Mouse (Mus musculus) heart, postnatal 4 days (tissue): ENCODE results near the gene Pate2. TPM values are rescaled to one million over a fixed set of nuclear protein-coding genes. Genes with fewer than 3 reads are reported as not detected.

Experiments used
- total RNA-seq, 2 experiments: library from RNA; stranded (reverse); gene quantifications; 2 replicates each; pipeline ENCODE4 v1.2.3; 2021

Gene Pate2
- total RNA-seq, 2 experiments from 2014 or later, result 0.14 to 0.32 TPM

Other genes with a start within 250 kb of the Pate2 start
- 10 to 100 TPM; 30.0 to 33.3 TPM for gene Cdon, start 149.2 kb upstream of the Pate2 start, total RNA-seq
- gene Gm1113, start 52.0 kb upstream of the Pate2 start, total RNA-seq, result not detected
- gene Ddx25, start 11.8 kb upstream of the Pate2 start, total RNA-seq, result under 1 TPM; 0.05 to 0.07 TPM
- 1 to 10 TPM; 8.9 to 9.3 TPM for gene Pus3, start 11.7 kb upstream of the Pate2 start, total RNA-seq
- gene Hyls1, start 114 bp downstream of the Pate2 start, total RNA-seq, result 1 to 10 TPM; 7.1 to 7.6 TPM
- gene Pate4, start 41.7 kb downstream of the Pate2 start, total RNA-seq, result not detected
- gene Pate3, start 77.9 kb downstream of the Pate2 start, total RNA-seq, result not detected
- gene Pate1, start 117.1 kb downstream of the Pate2 start, total RNA-seq, result not detected
- not detected for gene Gm17677, start 170.8 kb downstream of the Pate2 start, total RNA-seq
- not detected for gene Gm17727, start 207.8 kb downstream of the Pate2 start, total RNA-seq
- gene Gm27235, start 219.8 kb downstream of the Pate2 start, total RNA-seq, result not detected
- gene D730048I06Rik, start 219.8 kb downstream of the Pate2 start, total RNA-seq, result not detected